Mouse (Mus musculus) liver, embryonic 13.5 days (tissue): ENCODE measurements around the gene Sec31a. TPM values are rescaled to one million over a fixed set of nuclear protein-coding genes. Genes with fewer than 3 reads are reported as not detected.
"Not testable (repeated sequence)": the region's sequence is repeated elsewhere in the genome, so short reads cannot be mapped to it uniquely, and the experiment has no call there.

ENCODE experiments used
- ATAC-seq: fragments of 200-750 bp; cut with Nextera tagmentation; 2 replicates; pipeline ENCODE4 v1.8.0; 2017; ENCODE audit warnings: low read depth, mild to moderate bottlenecking, moderate number of reproducible peaks, moderate library complexity
- DNase-seq: peaks from one replicate; pipeline ENCODE4 v3.0.0; 2022
- H3K27ac ChIP-seq: fragments of 300-500 bp; sonication (generic); 2 replicates; pipeline ENCODE4 v1.5.1; 2015; ENCODE audit warnings: moderate library complexity, mild to moderate bottlenecking, inconsistent platforms
- H3K27me3 ChIP-seq: fragments of 300-500 bp; sonication (generic); 2 replicates; pipeline ENCODE4 v1.6.1; 2015; ENCODE audit warnings: mild to moderate bottlenecking, inconsistent platforms
- H3K36me3 ChIP-seq: fragments of 300-500 bp; sonication (generic); 2 replicates; pipeline ENCODE4 v1.6.1; 2015; ENCODE audit warnings: mild to moderate bottlenecking, inconsistent platforms
- H3K4me1 ChIP-seq: fragments of 300-500 bp; sonication (generic); replicated peaks from 2 replicates; pipeline ENCODE4 v1.6.1; 2015; ENCODE audit warnings: inconsistent platforms
- H3K4me2 ChIP-seq: fragments of 300-500 bp; sonication (generic); 2 replicates; pipeline ENCODE4 v1.6.1; 2015; ENCODE audit warnings: inconsistent platforms, mild to moderate bottlenecking, moderate library complexity
- H3K4me3 ChIP-seq: fragments of 300-500 bp; sonication (generic); replicated peaks from 2 replicates; pipeline ENCODE4 v1.5.1; 2015; ENCODE audit warnings: mild to moderate bottlenecking, inconsistent platforms
- H3K9ac ChIP-seq: fragments of 300-500 bp; sonication (generic); 2 replicates; pipeline ENCODE4 v1.6.1; 2015; ENCODE audit warnings: mild to moderate bottlenecking, inconsistent platforms
- H3K9me3 ChIP-seq: fragments of 300-500 bp; sonication (generic); replicated peaks from 2 replicates; pipeline ENCODE4 v1.6.1; 2016; ENCODE audit warnings: inconsistent platforms
- WGBS: fragments of 180-500 bp; shearing (Covaris S2); methylation state at CpG from one replicate; pipeline ENCODE4 v1.1.7; 2015; ENCODE audit not compliant: insufficient replicate concordance; 5-methylcytosine and 5-hydroxymethylcytosine counted together
- polyA plus RNA-seq: library from polyadenylated mRNA; unstranded; fragments of >200 nt; fragmentation: Nextera tagmentation; extraction: Ambion mirVana; gene quantifications from 2 replicates; pipeline ENCODE4 v1.2.1, GENCODE M21; 2015

Sec31a gene
- polyA plus RNA-seq, 1 experiment from 2014 or later: 49.7 TPM

DNA sequence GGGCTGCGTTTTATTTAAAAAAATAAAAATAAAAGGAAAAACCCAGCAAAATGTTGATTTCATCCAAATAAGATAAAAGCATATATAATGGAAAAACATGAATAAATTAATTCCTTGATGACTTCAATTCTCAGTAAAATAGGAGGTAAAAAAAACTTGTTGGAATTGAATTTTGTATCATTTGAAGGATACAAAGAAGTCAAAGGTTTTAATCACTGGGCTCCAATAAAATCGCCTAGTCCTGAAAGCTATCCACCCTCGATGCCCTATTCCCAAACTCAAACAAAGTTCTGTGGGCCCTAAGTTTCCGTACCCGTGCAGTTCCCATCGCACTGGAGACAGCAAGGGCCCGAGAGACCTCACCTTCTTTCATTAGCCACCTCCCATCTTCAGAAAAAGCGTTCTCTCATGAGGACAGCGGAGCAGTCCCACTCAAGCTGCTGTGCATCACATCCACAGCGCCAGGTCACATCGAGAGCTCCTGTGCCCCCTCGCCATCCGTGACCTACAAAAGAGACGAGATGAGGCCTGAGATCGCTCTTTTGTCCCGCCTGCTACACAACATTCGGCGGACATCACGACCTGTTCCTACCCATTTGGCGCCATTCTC is 12.8 kb upstream of the Sec31a start:
- ATAC-seq (peak; percentile 32), DNase-seq (no peak)
- Histone ChIP-seq H3K27ac (peak overlapping the region; percentile 84), H3K4me2 (peak overlapping the region; percentile 94), H3K4me1 (peaks cover 71% of the 10 kb centered on the region), H3K36me3 (peaks cover 44% of the 10 kb centered on the region), H3K9ac (peak overlapping the region; percentile 80), H3K9me3 (no peaks in the 10 kb centered on the region), H3K4me3 (peak overlapping the region; percentile 69), H3K27me3 (no peaks in the 10 kb centered on the region)
- under 1% methylated on average over 20 of the region's 20 CpGs for WGBS

DNA sequence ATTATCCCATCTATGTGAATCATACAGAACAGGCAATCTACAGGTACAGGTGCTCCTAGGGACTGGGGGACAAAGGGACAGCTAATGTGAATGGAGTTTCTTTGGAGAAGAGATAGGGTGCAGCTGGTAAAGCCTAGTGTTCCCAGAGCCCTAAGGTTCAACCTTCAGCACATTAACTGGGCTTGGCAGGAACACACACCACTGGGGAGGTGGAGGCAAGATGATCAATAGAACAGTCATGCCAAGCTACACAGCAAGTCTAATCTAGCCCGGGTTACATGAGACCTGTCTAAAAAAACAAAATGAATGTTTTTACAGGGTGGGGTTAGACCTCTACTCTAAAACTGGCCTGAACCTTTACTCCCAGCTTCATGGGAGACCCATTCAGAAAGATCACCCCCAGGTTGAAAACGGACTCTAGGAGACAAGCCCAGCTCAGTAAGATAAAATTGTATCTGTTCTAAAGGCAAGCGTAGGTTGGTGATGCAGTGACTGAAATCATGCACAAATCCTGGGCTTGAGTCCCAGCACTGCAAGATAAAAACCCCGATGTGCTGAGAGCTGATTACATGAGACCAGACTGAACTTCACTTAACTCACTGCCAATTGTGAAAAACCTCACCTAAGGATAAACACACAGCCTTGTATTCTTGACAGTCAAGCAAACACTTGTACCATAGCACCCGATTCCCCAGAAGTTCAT is 12.1 kb upstream of the Sec31a start:
- H3K27me3 ChIP-seq: no peaks in the 10 kb centered on the region
- H3K4me2 ChIP-seq: peak overlapping the region; percentile 94
- ATAC-seq (no peak), DNase-seq (no peak)
- H3K4me1 ChIP-seq: peaks cover 77% of the 10 kb centered on the region
- H3K4me3 ChIP-seq: peak overlapping the region; percentile 69
- no peak overlapping the region for H3K27ac ChIP-seq
- WGBS: 5% methylated on average over 5 of the region's 5 CpGs
- peaks cover 51% of the 10 kb centered on the region for H3K36me3 ChIP-seq
- no peaks in the 10 kb centered on the region for H3K9me3 ChIP-seq
- peak overlapping the region; percentile 80 for H3K9ac ChIP-seq

DNA sequence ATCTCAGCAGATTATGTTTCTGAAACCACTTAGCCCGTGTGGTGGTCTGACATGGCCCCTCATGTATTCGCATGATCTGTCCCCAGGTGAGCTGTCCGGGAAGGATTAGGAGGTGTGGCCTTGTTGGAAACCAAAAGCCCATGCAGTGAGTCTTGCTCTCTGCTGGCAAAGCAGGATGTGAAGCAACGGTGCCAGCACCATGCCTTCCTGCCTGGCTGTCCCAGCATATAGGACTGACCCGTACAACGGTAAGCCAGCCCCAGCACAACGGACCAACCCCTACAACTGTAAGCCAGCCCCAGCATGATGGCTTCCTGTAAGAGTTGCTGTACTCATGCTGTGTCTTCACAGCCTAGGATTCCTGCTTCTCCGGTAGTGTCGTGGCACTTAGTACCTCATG is 11.2 kb upstream of the Sec31a start:
- Histone ChIP-seq H3K4me3 (peak overlapping the region; percentile 69), H3K4me1 (peaks cover 82% of the 10 kb centered on the region), H3K4me2 (peak overlapping the region; percentile 94), H3K9ac (peak overlapping the region; percentile 80), H3K27me3 (no peaks in the 10 kb centered on the region), H3K27ac (no peak overlapping the region), H3K9me3 (no peaks in the 10 kb centered on the region), H3K36me3 (peaks cover 60% of the 10 kb centered on the region)
- DNase-seq (no peak), ATAC-seq (no peak)
- 48% methylated on average over 9 of the region's 9 CpGs for WGBS

DNA sequence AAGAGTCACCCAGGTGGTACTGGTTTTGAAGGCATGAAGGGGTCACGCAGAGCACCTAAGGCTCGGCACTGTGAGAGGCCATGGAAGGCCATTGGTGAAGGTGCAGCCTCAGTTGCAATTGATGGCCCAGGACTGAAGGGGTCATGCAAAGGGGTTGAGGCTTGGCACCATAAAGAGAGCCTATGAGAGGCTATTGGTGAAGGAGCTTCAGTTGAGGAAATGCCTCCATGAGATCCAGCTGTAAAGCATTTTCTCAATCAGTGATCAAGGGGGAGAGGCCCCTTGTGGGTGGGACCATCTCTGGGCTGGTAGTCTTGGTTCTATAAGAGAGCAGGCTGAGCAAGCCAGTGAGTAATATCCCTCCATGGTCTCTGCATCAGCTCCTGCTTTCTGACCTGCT is 9.8 kb upstream of the Sec31a start:
- DNase-seq, ATAC-seq, H3K27ac ChIP-seq, H3K4me3 ChIP-seq, H3K9ac ChIP-seq, H3K9me3 ChIP-seq, H3K27me3 ChIP-seq: not testable (repeated sequence)
- H3K4me2 ChIP-seq: peak overlapping the region; percentile 94
- 83% methylated on average over 2 of the region's 2 CpGs for WGBS
- peaks cover 73% of the 10 kb centered on the region for H3K4me1 ChIP-seq
- H3K36me3 ChIP-seq: peaks cover 74% of the 10 kb centered on the region

DNA sequence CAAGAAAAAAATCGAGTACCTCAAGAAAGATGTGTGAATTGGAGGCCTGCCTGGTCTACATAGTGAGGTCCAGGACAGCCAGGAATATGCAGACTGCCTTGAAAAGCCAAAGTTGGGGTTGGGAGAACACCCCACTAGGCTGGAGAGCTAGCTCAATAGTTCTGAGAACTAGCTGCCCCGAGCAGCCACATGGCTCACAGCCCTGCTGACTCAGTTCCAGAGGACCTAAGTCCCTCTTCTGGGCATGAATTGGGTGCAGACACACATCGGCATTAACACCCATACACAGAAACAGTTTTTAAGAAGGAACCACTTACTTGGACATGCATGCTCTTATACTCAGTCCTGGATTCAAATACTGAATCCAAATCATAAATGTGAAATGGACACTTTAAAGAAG is 8.2 kb upstream of the Sec31a start:
- Histone ChIP-seq H3K36me3 (peaks cover 89% of the 10 kb centered on the region), H3K27me3 (no peaks in the 10 kb centered on the region), H3K4me2 (peak overlapping the region; percentile 94; the same call in 1 of the 2 replicates), H3K9me3 (no peaks in the 10 kb centered on the region), H3K9ac (peak overlapping the region; percentile 41), H3K4me1 (peaks cover 66% of the 10 kb centered on the region), H3K4me3 (no peak overlapping the region), H3K27ac (no peak overlapping the region)
- DNase-seq: no peak
- ATAC-seq: no peak
- WGBS: 69% methylated on average over 3 of the region's 3 CpGs

DNA sequence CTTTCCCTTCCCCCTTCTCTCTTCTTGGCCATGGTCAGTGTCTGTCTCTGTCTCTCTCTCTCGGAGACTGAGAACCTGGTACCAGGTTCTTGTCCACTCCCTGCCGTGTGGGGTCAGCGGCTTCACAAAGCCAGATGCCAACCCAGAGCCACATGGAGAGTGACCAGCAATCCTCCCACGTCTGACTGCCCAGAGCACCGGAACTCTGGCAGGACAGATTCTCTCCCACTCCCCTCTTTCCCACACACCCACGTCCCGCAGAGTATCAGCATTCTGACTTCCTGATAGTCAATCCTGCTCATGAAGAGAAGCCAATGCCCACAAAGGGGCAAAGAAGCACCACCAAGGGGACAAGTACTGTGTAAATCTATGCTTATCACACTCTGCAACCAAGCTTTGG is 7.6 kb upstream of the Sec31a start:
- ATAC-seq: no peak
- Histone ChIP-seq H3K9ac (no peak overlapping the region), H3K36me3 (peaks cover 96% of the 10 kb centered on the region), H3K9me3 (no peaks in the 10 kb centered on the region), H3K4me3 (no peak overlapping the region), H3K4me2 (peak overlapping the region; percentile 24; the same call in 1 of the 2 replicates), H3K27me3 (no peaks in the 10 kb centered on the region), H3K4me1 (peaks cover 62% of the 10 kb centered on the region), H3K27ac (no peak overlapping the region)
- DNase-seq: no peak
- WGBS: 71% methylated on average over 7 of the region's 7 CpGs

DNA sequence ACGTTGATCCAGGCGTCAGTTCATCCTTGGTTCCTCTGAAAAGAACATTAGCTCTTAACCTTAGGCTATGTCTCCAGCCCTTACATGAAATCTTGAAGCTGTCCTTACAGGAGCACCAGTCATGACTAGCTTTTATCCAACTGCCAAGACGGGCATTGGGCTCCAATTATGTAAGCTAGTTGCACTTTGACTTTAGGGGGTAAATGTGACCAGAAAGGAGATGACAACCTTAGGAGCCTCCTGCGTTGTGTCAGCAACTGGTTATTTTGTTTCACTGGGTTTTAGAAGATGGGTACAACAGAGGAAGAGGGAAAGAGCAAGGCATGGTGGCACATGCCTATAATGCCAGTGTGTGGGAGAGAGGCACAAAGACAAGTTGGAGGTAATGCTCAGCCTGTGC is 2.8 kb upstream of the Sec31a start:
- Histone ChIP-seq H3K4me2 (no peak overlapping the region), H3K9me3 (no peaks in the 10 kb centered on the region), H3K9ac (no peak overlapping the region), H3K27me3 (no peaks in the 10 kb centered on the region), H3K4me1 (peaks cover 45% of the 10 kb centered on the region), H3K27ac (no peak overlapping the region), H3K36me3 (peaks cover 56% of the 10 kb centered on the region), H3K4me3 (no peak overlapping the region)
- DNase-seq (no peak), ATAC-seq (no peak)
- WGBS: 68% methylated on average over 4 of the region's 4 CpGs

DNA sequence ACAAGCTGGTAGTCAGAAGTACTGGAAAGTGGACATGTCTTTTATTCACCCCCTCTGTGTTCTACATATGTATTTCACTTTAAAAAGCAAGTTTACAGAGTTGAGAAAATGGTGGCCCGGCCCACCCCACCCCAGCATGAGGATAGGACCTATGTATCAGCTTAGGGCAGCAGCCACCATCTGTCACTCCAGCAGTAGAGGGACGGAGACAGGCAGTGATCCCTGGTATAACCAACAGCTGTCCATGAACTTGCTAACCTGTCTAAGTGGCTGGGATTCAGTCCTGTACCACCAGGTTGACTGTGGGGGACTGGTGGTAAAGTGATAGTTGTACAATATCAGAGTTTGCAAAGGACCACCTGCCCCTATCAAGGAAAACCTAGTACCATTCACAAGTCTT is 2.0 kb upstream of the Sec31a start:
- no peak overlapping the region for H3K27ac ChIP-seq
- 77% methylated on average over 2 of the region's 2 CpGs for WGBS
- H3K4me2 ChIP-seq: no peak overlapping the region
- peaks cover 45% of the 10 kb centered on the region for H3K4me1 ChIP-seq
- no peak overlapping the region for H3K9ac ChIP-seq
- ATAC-seq: no peak
- no peak for DNase-seq
- H3K36me3 ChIP-seq: peaks cover 48% of the 10 kb centered on the region
- no peak overlapping the region for H3K4me3 ChIP-seq
- H3K27me3 ChIP-seq: no peaks in the 10 kb centered on the region
- no peaks in the 10 kb centered on the region for H3K9me3 ChIP-seq

DNA sequence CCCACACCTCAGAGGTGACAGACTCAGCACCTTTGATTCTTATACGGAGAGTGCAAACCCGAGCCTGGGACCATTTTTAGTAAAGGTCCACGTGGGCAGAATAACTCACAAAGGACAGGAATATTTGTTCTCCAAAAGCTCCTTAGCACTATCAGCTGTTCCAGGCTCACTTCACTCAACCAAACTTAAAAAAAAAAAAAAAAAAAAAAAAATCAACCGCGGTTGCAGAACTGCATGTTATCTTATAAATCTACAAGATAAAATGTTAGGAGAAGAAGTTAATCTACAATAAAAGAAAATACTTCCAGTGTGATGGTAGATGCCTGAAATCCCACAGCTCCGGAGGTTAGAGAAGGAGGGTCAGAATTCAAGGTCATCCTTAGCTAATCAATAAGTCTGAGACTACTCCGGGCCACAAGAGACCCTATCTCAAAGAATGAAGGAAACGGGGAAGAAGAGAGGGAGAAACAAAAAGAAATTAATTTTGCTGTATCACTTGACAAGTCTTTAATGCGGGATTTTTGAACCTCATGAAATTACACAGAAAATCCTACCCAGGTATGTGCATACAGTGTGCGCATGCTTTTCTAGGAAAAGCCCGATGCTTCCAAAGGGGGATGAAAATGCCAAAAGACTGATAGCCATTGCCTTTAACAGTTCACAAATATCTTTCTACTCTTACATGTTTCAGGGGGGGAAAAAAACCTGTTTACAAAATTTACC is 1.4 kb downstream of the Sec31a start:
- H3K9ac ChIP-seq: peak overlapping the region; percentile 62
- H3K4me2 ChIP-seq: peak overlapping the region; percentile 88
- peak overlapping the region; percentile 93 for H3K4me3 ChIP-seq
- DNase-seq (no peak), ATAC-seq (no peak)
- H3K9me3 ChIP-seq: no peaks in the 10 kb centered on the region
- 41% methylated on average over 11 of the region's 11 CpGs for WGBS
- peaks cover 14% of the 10 kb centered on the region for H3K36me3 ChIP-seq
- no peaks in the 10 kb centered on the region for H3K27me3 ChIP-seq
- H3K4me1 ChIP-seq: peaks cover 60% of the 10 kb centered on the region
- no peak overlapping the region for H3K27ac ChIP-seq

DNA sequence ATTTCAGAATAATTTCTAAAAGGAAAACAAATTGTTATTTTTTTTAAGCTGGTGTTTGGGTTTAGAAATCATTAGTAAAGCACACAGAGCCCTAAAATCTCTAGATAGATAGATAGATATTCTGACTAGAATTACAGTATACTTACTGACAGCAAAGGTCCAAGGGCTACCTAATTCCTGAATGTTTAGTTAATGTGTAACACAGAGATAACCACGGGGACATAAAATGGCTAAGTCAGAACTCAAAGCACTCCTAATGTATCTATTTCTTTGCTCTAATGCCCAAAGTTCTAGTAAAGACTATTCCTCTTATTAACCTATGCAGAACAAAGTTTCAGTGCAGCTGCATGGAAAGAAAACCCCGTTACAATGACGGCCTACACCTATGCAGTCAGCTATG is 3.1 kb downstream of the Sec31a start:
- DNase-seq (no peak), ATAC-seq (no peak)
- Histone ChIP-seq H3K4me1 (peaks cover 51% of the 10 kb centered on the region), H3K4me3 (no peak overlapping the region), H3K9me3 (no peaks in the 10 kb centered on the region), H3K9ac (no peak overlapping the region), H3K27ac (no peak overlapping the region), H3K27me3 (no peaks in the 10 kb centered on the region), H3K4me2 (peak overlapping the region; percentile 88; the same call in 1 of the 2 replicates), H3K36me3 (0 out of 2 replicates have a peak, but pooled peaks cover 5% of the 10 kb centered on the region)
- WGBS: 67% methylated on average over 3 of the region's 3 CpGs

DNA sequence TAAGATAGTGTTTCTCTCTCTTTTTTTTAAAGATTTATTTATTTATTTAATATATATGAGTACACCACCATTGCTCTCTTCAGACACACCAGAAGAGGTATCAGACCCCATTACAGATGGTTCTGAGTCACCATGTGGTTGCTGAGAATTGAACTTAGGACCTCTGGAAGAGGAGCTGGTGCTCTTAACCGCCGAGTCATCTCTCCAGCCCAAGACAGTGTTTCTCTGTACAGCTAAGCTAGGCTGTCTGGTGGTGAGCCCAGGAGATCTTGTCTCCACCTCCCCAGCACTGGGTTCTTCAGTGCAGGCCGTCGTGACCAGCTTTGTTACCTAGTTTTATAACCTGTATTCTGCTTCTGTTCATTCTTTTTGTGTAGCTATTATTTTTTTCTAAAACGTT is 5.8 kb downstream of the Sec31a start:
- Histone ChIP-seq H3K27ac (no peak overlapping the region), H3K36me3 (peaks cover 20% of the 10 kb centered on the region), H3K4me2 (no peak overlapping the region), H3K4me3 (no peak overlapping the region), H3K9ac (no peak overlapping the region), H3K4me1 (peaks cover 38% of the 10 kb centered on the region), H3K9me3 (no peaks in the 10 kb centered on the region), H3K27me3 (no peaks in the 10 kb centered on the region)
- no peak for ATAC-seq
- no peak for DNase-seq
- WGBS: 56% methylated on average over 5 of the region's 5 CpGs
